Mouse (Mus musculus) CH12.LX (cell line): Measurements from ENCODE around the gene Hes5. TPM values are rescaled to one million over a fixed set of nuclear protein-coding genes. Genes with fewer than 3 reads are reported as not detected.

ENCODE experiments used
- DNase-seq: peaks from one replicate; pipeline ENCODE4 v3.0.0-alpha.2; 2013; ENCODE audit errors: extremely low read depth
- H3K27ac ChIP-seq: 2 replicates; pipeline ENCODE4 v1.5.1; 2012; ENCODE audit warnings: low read depth, mild to moderate bottlenecking, control low read depth, moderate library complexity; ENCODE audit not compliant: insufficient read depth
- H3K27me3 ChIP-seq: replicated peaks from 2 replicates; pipeline ENCODE3; 2012; ENCODE audit warnings: inconsistent platforms
- H3K36me3 ChIP-seq, 2 experiments: replicated peaks in 1 of 2; 2 replicates each; pipeline versions ENCODE3 to v1.6.1; 2012; ENCODE audit warnings: inconsistent platforms in 1 of 2, low read length in 1 of 2, mild to moderate bottlenecking in 1 of 2, mixed read lengths in 1 of 2, moderate library complexity in 1 of 2; ENCODE audit not compliant: control insufficient read depth in 1 of 2, insufficient read depth in 1 of 2
- H3K4me1 ChIP-seq, 2 experiments: 2 replicates each; pipeline ENCODE4 v1.6.1; 2012; ENCODE audit warnings: inconsistent platforms in 1 of 2, moderate library complexity in 1 of 2; ENCODE audit not compliant: insufficient read depth in 2 of 2, control insufficient read depth in 1 of 2
- H3K4me2 ChIP-seq: 2 replicates; pipeline ENCODE4 v1.6.1; 2012; ENCODE audit warnings: low read depth, mild to moderate bottlenecking, control low read depth; ENCODE audit not compliant: poor library complexity, insufficient read depth, severe bottlenecking
- H3K4me3 ChIP-seq, 3 experiments: fragments of 150-350 bp in 1 of 3; sonication (generic) in 1 of 3; replicated peaks in 1 of 3; 2 replicates each; pipeline versions ENCODE3 to v1.5.1; 2011 to 2012; ENCODE audit warnings: low read depth in 2 of 3, low read length in 2 of 3, mild to moderate bottlenecking in 2 of 3, moderate library complexity in 2 of 3, control low read depth in 1 of 3, improper control_type of control experiment in 1 of 3, inconsistent platforms in 1 of 3, mixed read lengths in 1 of 3; ENCODE audit not compliant: poor library complexity in 1 of 3
- H3K79me2 ChIP-seq: replicated peaks from 2 replicates; pipeline ENCODE4 v1.6.1; 2012; ENCODE audit warnings: mild to moderate bottlenecking, moderate library complexity; ENCODE audit not compliant: control insufficient read depth, poor library complexity, insufficient read depth, severe bottlenecking; ENCODE audit errors: extremely low read depth
- H3K9ac ChIP-seq: 2 replicates; pipeline ENCODE4 v1.6.1; 2012; ENCODE audit warnings: low read depth, mild to moderate bottlenecking, control low read depth, moderate library complexity; ENCODE audit not compliant: insufficient read depth
- H3K9me3 ChIP-seq: replicated peaks from 2 replicates; pipeline ENCODE3; 2012; ENCODE audit warnings: low read length, inconsistent platforms, mixed read lengths
- CTCF ChIP-seq, 2 experiments: IDR thresholded peaks in 1 of 2; conservative IDR thresholded peaks in 1 of 2; 2 replicates each; pipeline ENCODE4 v1.5.1; 2011 to 2012; ENCODE audit warnings: low read depth in 2 of 2, low read length in 2 of 2, improper control_type of control experiment in 1 of 2, inconsistent platforms in 1 of 2, mild to moderate bottlenecking in 1 of 2, moderate library complexity in 1 of 2
- ELF1 ChIP-seq: IDR thresholded peaks from 2 replicates; pipeline ENCODE4 v1.6.1; 2014; ENCODE audit warnings: low read depth, mild to moderate bottlenecking, inconsistent platforms, low read length, improper control_type of control experiment
- EP300 ChIP-seq: IDR thresholded peaks from 2 replicates; pipeline ENCODE4 v1.6.1; 2011; ENCODE audit warnings: low read length, improper control_type of control experiment
- JUN ChIP-seq: IDR thresholded peaks from 2 replicates; pipeline ENCODE4 v1.6.1; 2011; ENCODE audit warnings: low read depth, mild to moderate bottlenecking, low read length, improper control_type of control experiment, moderate library complexity; ENCODE audit not compliant: insufficient read depth
- KAT2A ChIP-seq: IDR thresholded peaks from 2 replicates; pipeline ENCODE4 v1.6.1; 2012; ENCODE audit warnings: low read length, improper control_type of control experiment, inconsistent platforms; ENCODE audit not compliant: insufficient replicate concordance
- MXI1 ChIP-seq: IDR thresholded peaks from 2 replicates; pipeline ENCODE4 v1.6.1; 2011; ENCODE audit warnings: mild to moderate bottlenecking, low read depth, low read length, improper control_type of control experiment
- NELFE ChIP-seq: IDR thresholded peaks from 2 replicates; pipeline ENCODE4 v1.6.1; 2011; ENCODE audit warnings: low read depth, low read length, improper control_type of control experiment
- POLR2AphosphoS2 ChIP-seq: IDR thresholded peaks from 2 replicates; pipeline ENCODE4 v1.6.1; 2011; ENCODE audit warnings: low read depth, low read length, improper control_type of control experiment
- RAD21 ChIP-seq: IDR thresholded peaks from 2 replicates; pipeline ENCODE4 v1.6.1; 2011; ENCODE audit warnings: low read depth, mild to moderate bottlenecking, low read length, improper control_type of control experiment, moderate library complexity
- RCOR1 ChIP-seq: conservative IDR thresholded peaks from 2 replicates; pipeline ENCODE4 v1.6.1; 2012; ENCODE audit warnings: low read depth, mild to moderate bottlenecking, inconsistent platforms, low read length, improper control_type of control experiment
- SMC3 ChIP-seq: IDR thresholded peaks from 2 replicates; pipeline ENCODE4 v1.6.1; 2011; ENCODE audit warnings: low read depth, low read length, improper control_type of control experiment
- TBP ChIP-seq: conservative IDR thresholded peaks from 2 replicates; pipeline ENCODE4 v1.6.1; 2011; ENCODE audit warnings: low read depth, low read length, improper control_type of control experiment
- TCF12 ChIP-seq: IDR thresholded peaks from 2 replicates; pipeline ENCODE4 v1.6.1; 2014; ENCODE audit warnings: low read depth, mild to moderate bottlenecking, inconsistent platforms, low read length, improper control_type of control experiment
- USF2 ChIP-seq: conservative IDR thresholded peaks from 2 replicates; pipeline ENCODE4 v1.6.1; 2011; ENCODE audit warnings: low read depth, low read length, improper control_type of control experiment
- ZMIZ1 ChIP-seq: IDR thresholded peaks from 2 replicates; pipeline ENCODE4 v1.6.1; 2012; ENCODE audit warnings: low read depth, mild to moderate bottlenecking, inconsistent platforms, low read length, improper control_type of control experiment
- ZNF384 ChIP-seq: IDR thresholded peaks from 2 replicates; pipeline ENCODE4 v1.6.1; 2012; ENCODE audit warnings: low read depth, low read length, improper control_type of control experiment, inconsistent platforms
- dilution Hi-C: fragments of 300-500 bp; cut with MboI; formaldehyde crosslinking; loops from 2 replicates; pipeline ENCODE4 v1.14.3; 2020; ENCODE audit warnings: low sequenced_read_pairs; ENCODE audit not compliant: extremely low pct_unique_long_range_greater_than_20kb, extremely low pct_ligation_motif_present
- in situ Hi-C: fragments of 300-500 bp; cut with MboI; formaldehyde crosslinking; loops from 3 replicates; pipeline ENCODE4 v1.14.3; 2019; ENCODE audit warnings: low sequenced_read_pairs, low pct_ligation_motif_present, low pct_unique_long_range_greater_than_20kb, mixed read lengths
- polyA plus RNA-seq: library from polyadenylated mRNA; unstranded; fragments of >175 nt; gene quantifications from 2 replicates; pipeline ENCODE4 v1.2.1, GENCODE M21; 2012; ENCODE audit warnings: low read depth; ENCODE audit not compliant: insufficient read length
- total RNA-seq, 2 experiments: library from RNA; depleted of rRNA; stranded (reverse); fragments of 300-350 nt in 1 of 2; fragments of >200 nt in 1 of 2; gene quantifications; 2 replicates each; pipeline ENCODE4 v1.2.3; 2012 to 2014

Gene Hes5
- total and polyA plus RNA-seq, 3 experiments: 1.7 to 6.8 (median 2.1) TPM

DNA sequence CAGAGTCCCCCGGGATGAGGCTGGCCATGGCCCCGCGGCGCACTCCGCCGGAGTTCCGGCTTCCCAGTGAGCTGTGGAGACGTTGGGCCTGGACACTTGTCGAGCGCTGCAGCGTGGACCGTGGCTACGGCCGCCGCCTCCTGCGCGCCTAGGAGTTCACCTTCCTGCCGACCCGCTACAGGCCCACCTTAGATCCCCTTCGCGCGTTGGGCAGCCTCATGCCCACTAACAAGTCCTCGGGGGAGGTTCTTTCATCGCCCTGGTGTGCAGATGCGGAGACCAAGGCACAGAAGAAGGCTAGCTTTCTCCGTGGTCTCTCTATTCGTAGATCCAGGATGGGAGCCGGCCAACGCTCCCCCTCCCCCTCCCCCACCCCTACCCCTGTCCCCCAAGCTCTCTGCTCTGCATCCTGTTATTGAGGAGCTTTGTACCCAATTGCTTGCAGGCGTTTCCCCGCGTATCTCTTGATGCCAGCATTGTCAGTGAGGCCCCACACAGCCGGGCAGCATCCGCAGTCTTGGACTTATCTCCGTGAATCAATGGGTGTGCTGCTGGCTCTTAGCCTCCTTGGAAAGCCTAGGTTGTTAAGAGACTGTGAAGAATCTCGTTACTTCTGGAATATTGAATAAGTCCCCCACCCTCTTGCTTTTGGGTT is 4.0 kb downstream of the Hes5 start:
- Histone ChIP-seq H3K4me2 (peak overlapping the region; percentile 79), H3K27ac (peak overlapping the region; percentile 49; the same call in 1 of the 2 replicates)

DNA sequence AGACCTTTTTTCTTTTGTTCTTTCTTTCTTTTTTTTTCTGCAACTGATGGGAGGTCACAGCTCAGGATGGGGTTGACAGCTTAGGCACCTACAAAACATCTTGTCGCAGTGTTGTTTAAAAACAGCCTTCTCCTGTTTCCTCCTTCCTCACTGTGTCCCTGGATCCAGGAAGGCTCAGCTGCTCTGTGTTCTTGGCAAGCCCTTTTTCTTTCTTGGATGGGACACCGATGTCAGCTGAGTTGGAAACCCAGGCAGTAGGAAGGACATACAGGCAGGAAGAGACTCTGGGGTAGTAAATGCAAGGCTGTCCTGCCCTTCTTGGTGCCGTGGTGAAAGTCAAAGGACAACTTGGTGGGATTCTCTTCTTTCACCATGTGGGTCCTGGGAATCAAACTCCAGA is 5.1 kb downstream of the Hes5 start:
- no peak for DNase-seq
- H3K4me2 ChIP-seq: peak overlapping the region; percentile 4; the same call in 1 of the 2 replicates
- H3K79me2 ChIP-seq: peaks cover 46% of the 10 kb centered on the region
- H3K9me3 ChIP-seq: no peaks in the 10 kb centered on the region
- peaks cover 17 to 51% of the 10 kb centered on the region in 2 experiments for H3K4me1 ChIP-seq
- peaks cover 24 to 51% of the 10 kb centered on the region in 2 experiments for H3K36me3 ChIP-seq
- dilution Hi-C loops (no loop called here), in situ Hi-C loops (loop anchor here (25.0 kb wide), 1 partner anchor 271 kb away; the partner anchor contains the start of gene Faap20)
- no peak overlapping the region; the same call in 1 of the 2 replicates for H3K9ac ChIP-seq
- H3K27ac ChIP-seq: no peak overlapping the region
- TF ChIP-seq ZMIZ1: no peak
- no peak for TF ChIP-seq EP300
- no peak for TF ChIP-seq SMC3
- TF ChIP-seq NELFE: no peak
- TF ChIP-seq KAT2A: no peak
- no peak for TF ChIP-seq TCF12
- no peak for TF ChIP-seq ZNF384
- no peak for TF ChIP-seq USF2
- TF ChIP-seq POLR2AphosphoS2: no peak
- H3K27me3 ChIP-seq: peaks cover 22% of the 10 kb centered on the region
- H3K4me3 ChIP-seq: no peak overlapping the region

More for the DNA sequence above, 4.0 kb downstream of the Hes5 start:
- dilution Hi-C loops (no loop called here), in situ Hi-C loops (loop anchor here (25.0 kb wide), 1 partner anchor 273 kb away; the partner anchor contains the start of gene Faap20)
- Histone ChIP-seq H3K4me3 (peak overlapping the region; percentile 63 to 94 (median 84)), H3K9ac (peak overlapping the region; percentile 65), H3K4me1 (peaks cover 24 to 61% of the 10 kb centered on the region in 2 experiments), H3K27me3 (peaks cover 34% of the 10 kb centered on the region), H3K79me2 (peaks cover 46% of the 10 kb centered on the region), H3K36me3 (peaks cover 12 to 39% of the 10 kb centered on the region in 2 experiments), H3K9me3 (no peaks in the 10 kb centered on the region)
- TF ChIP-seq JUN: no peak
- 0 out of 2 replicates have a peak, but pooled peaks have one; percentile 2 for TF ChIP-seq ELF1
- DNase-seq: no peak

DNA sequence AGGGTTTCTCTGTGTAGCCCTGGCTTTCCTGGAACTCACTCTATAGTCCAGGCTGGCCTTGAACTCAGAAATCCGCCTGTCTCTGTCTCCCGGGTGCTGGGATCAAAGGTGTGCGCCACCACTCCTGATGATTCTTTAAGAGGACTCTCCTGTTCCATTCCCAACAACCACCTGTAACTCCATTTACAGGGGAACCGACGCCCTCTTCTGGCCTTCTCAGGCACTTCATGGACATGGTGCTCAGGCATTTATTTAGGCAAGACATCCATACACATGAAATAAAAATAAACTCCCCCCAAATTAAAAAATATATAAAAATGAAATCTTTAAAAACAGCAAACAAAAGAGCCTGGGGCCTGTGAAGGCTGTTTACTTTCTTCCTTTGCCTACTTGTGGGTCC is 6.5 kb downstream of the Hes5 start:
- dilution Hi-C loops: no loop called here
- peak; percentile 41 for DNase-seq
- Histone ChIP-seq H3K27ac (no peak overlapping the region), H3K4me2 (no peak overlapping the region), H3K4me3 (no peak overlapping the region), H3K9ac (no peak overlapping the region), H3K36me3 (peaks cover 37 to 64% of the 10 kb centered on the region in 2 experiments), H3K9me3 (no peaks in the 10 kb centered on the region), H3K79me2 (peaks cover 46% of the 10 kb centered on the region), H3K4me1 (peaks cover 17 to 39% of the 10 kb centered on the region in 2 experiments), H3K27me3 (peaks cover 11% of the 10 kb centered on the region)
- in situ Hi-C loops: loop anchor here (25.0 kb wide), 1 partner anchor 270 kb away; the partner anchor contains the start of gene Faap20
- TF ChIP-seq RAD21 (peak; percentile 46), ELF1 (no peak), CTCF (conservative IDR thresholded peaks at IDR 0.05 in 1 of 2, IDR thresholded peaks at IDR 0.05 in 1 of 2; ENCODE audit: low read depth in 2 of 2, low read length in 2 of 2) (peak; percentile 17 to 64; a peak in 3 of 4 replicates), TBP (no peak), SMC3 (peak; percentile 61), MXI1 (no peak), RCOR1 (no peak)
